Mouse (Mus musculus): ENCODE data around the gene R3hcc1l.

R3hcc1l gene

GRCm38 (mm10) chr19:42518620-42519310 lies at the start of gene R3hcc1l:
Gene R3hcc1l (plus strand): TSS chr19:42518759.
- peak; percentile 80 for DNase-seq (ENCODE audit: low spot score)

- DNase-seq (ENCODE audit: low spot score) = no peak
Observed at GRCm38 (mm10) chr19:42471571-42471970, 47.0 kb upstream of the R3hcc1l start.

GRCm38 (mm10) chr19:42472831-42473230 lies 45.7 kb upstream of the R3hcc1l start:
- no peak for DNase-seq (ENCODE audit: low spot score)

GRCm38 (mm10) chr19:42477769-42478168 lies 40.8 kb upstream of the R3hcc1l start:
- no peak for DNase-seq (ENCODE audit: low spot score)

GRCm38 (mm10) chr19:42478303-42478702 lies 40.3 kb upstream of the R3hcc1l start:
- DNase-seq (ENCODE audit: low spot score) = no peak

- DNase-seq (ENCODE audit: low spot score) = no peak
Observed at GRCm38 (mm10) chr19:42485443-42485842, 33.1 kb upstream of the R3hcc1l start.

GRCm38 (mm10) chr19:42487261-42487660 lies 31.3 kb upstream of the R3hcc1l start:
- DNase-seq (ENCODE audit: low spot score) = no peak

- no peak for DNase-seq (ENCODE audit: low spot score)
Observed at GRCm38 (mm10) chr19:42493257-42493917, 25.2 kb upstream of the R3hcc1l start.

- no peak for DNase-seq (ENCODE audit: low spot score)
Observed at GRCm38 (mm10) chr19:42504156-42504555, 14.4 kb upstream of the R3hcc1l start.

- DNase-seq (ENCODE audit: low spot score) = no peak
Observed at GRCm38 (mm10) chr19:42509625-42510024, 8.9 kb upstream of the R3hcc1l start.

GRCm38 (mm10) chr19:42510276-42511171 lies 8.0 kb upstream of the R3hcc1l start:
- DNase-seq (ENCODE audit: low spot score) = no peak

- no peak for DNase-seq (ENCODE audit: low spot score)
Observed at GRCm38 (mm10) chr19:42515656-42516055, 2.9 kb upstream of the R3hcc1l start.

- DNase-seq (ENCODE audit: low spot score) = no peak
Observed at GRCm38 (mm10) chr19:42516121-42516520, 2.4 kb upstream of the R3hcc1l start.

GRCm38 (mm10) chr19:42517957-42518619 lies 471 bp upstream of the R3hcc1l start:
- DNase-seq (ENCODE audit: low spot score) = no peak

GRCm38 (mm10) chr19:42519760-42520159 lies 1.2 kb downstream of the R3hcc1l start:
- DNase-seq (ENCODE audit: low spot score) = no peak

- DNase-seq (ENCODE audit: low spot score) = no peak
Observed at GRCm38 (mm10) chr19:42524703-42525102, 6.1 kb downstream of the R3hcc1l start.

GRCm38 (mm10) chr19:42529992-42530437 lies 11.5 kb downstream of the R3hcc1l start:
- DNase-seq (ENCODE audit: low spot score) = no peak

GRCm38 (mm10) chr19:42534427-42534826 lies 15.9 kb downstream of the R3hcc1l start:
- DNase-seq (ENCODE audit: low spot score) = no peak

- no peak for DNase-seq (ENCODE audit: low spot score)
Observed at GRCm38 (mm10) chr19:42537600-42537999, 19.0 kb downstream of the R3hcc1l start.

- DNase-seq (ENCODE audit: low spot score) = no peak
Observed at GRCm38 (mm10) chr19:42538911-42539310, 20.4 kb downstream of the R3hcc1l start.

GRCm38 (mm10) chr19:42539414-42540189 lies 21.0 kb downstream of the R3hcc1l start:
- no peak for DNase-seq (ENCODE audit: low spot score)
